Mouse (Mus musculus) liver, embryonic 11.5 days (tissue): ENCODE measurements around the gene Apol9a. TPM values are rescaled to one million over a fixed set of nuclear protein-coding genes. Genes with fewer than 3 reads are reported as not detected.
"Not testable (repeated sequence)": the region's sequence is repeated elsewhere in the genome, so short reads cannot be mapped to it uniquely, and the experiment has no call there.

Source experiments
- ATAC-seq: fragments of 200-750 bp; cut with Nextera tagmentation; replicated peaks from 2 replicates; pipeline ENCODE4 v1.8.0; 2017; ENCODE audit warnings: moderate number of reproducible peaks, mild to moderate bottlenecking, moderate TSS enrichment, moderate library complexity; ENCODE audit not compliant: low FRiP score
- DNase-seq: peaks from one replicate; pipeline ENCODE4 v3.0.0-alpha.2; 2017; ENCODE audit warnings: low spot score
- H3K27ac ChIP-seq: fragments of 300-500 bp; sonication (generic); 2 replicates; pipeline ENCODE4 v1.5.1; 2014; ENCODE audit warnings: mild to moderate bottlenecking, low read depth, low read length, control low read depth
- H3K27me3 ChIP-seq: fragments of 300-500 bp; sonication (generic); replicated peaks from 2 replicates; pipeline ENCODE4 v1.6.1; 2014; ENCODE audit warnings: low read length, mixed read lengths; ENCODE audit not compliant: control insufficient read depth, insufficient read depth
- H3K36me3 ChIP-seq: fragments of 300-500 bp; sonication (generic); 2 replicates; pipeline ENCODE4 v1.6.1; 2014; ENCODE audit warnings: mild to moderate bottlenecking, low read length, moderate library complexity, mixed read lengths; ENCODE audit not compliant: control insufficient read depth, insufficient read depth
- H3K4me1 ChIP-seq: fragments of 300-500 bp; sonication (generic); replicated peaks from 2 replicates; pipeline ENCODE4 v1.6.1; 2014; ENCODE audit warnings: low read length, mixed read lengths; ENCODE audit not compliant: control insufficient read depth, insufficient read depth
- H3K4me2 ChIP-seq: fragments of 300-500 bp; sonication (generic); 2 replicates; pipeline ENCODE4 v1.6.1; 2014; ENCODE audit warnings: mild to moderate bottlenecking, control low read depth, moderate library complexity
- H3K4me3 ChIP-seq: fragments of 300-500 bp; sonication (generic); 2 replicates; pipeline ENCODE4 v1.5.1; 2014; ENCODE audit warnings: low read depth, low read length, control low read depth
- H3K9ac ChIP-seq: fragments of 300-500 bp; sonication (generic); 2 replicates; pipeline ENCODE4 v1.6.1; 2014; ENCODE audit warnings: low read depth, low read length, control low read depth
- H3K9me3 ChIP-seq: fragments of 300-500 bp; sonication (generic); 2 replicates; pipeline ENCODE4 v1.6.1; 2016; ENCODE audit warnings: low read length, inconsistent platforms, mixed read lengths; ENCODE audit not compliant: control insufficient read depth
- WGBS: fragments of 180-500 bp; shearing (Covaris S2); extraction: QIAGEN DNeasy Blood & Tissue Kit; methylation state at CpG from one replicate; pipeline ENCODE4 v1.1.7; 2014; 5-methylcytosine and 5-hydroxymethylcytosine counted together
- polyA plus RNA-seq: library from polyadenylated mRNA; unstranded; fragments of >200 nt; fragmentation: Nextera tagmentation; extraction: Ambion mirVana; gene quantifications from 2 replicates; pipeline ENCODE4 v1.2.1, GENCODE M21; 2014

The Apol9a gene
- not detected in 2 replicates for polyA plus RNA-seq

DNA sequence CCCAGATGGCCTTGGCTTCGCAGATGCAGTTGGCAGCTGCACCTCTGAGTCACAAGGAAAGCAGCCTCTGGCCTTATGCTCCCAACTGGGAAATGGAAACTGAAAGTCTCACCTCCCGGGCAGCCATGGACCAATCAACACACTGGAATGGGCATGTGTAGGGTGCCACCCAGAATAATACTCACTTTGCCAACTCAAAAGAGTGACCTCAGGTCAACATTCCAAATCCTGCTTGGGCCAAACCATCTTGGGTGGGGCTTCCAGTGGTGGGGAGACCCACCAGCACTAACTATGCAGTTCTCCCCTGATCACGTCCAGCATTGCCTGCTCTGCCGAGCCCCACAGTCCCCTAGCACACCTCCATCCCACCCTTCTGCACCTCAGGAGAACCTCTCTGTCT is at the start of gene Apol9a:
TSS of gene Apol9a (minus strand) at position 101 of the 400 bp plus-strand sequence.
- not testable (repeated sequence) for H3K4me1 ChIP-seq, H3K4me3 ChIP-seq, H3K9me3 ChIP-seq, H3K4me2 ChIP-seq, DNase-seq, ATAC-seq, H3K9ac ChIP-seq, H3K27ac ChIP-seq, H3K36me3 ChIP-seq, H3K27me3 ChIP-seq
- WGBS, result 60% methylated on average over 1 of the region's 4 CpGs

DNA sequence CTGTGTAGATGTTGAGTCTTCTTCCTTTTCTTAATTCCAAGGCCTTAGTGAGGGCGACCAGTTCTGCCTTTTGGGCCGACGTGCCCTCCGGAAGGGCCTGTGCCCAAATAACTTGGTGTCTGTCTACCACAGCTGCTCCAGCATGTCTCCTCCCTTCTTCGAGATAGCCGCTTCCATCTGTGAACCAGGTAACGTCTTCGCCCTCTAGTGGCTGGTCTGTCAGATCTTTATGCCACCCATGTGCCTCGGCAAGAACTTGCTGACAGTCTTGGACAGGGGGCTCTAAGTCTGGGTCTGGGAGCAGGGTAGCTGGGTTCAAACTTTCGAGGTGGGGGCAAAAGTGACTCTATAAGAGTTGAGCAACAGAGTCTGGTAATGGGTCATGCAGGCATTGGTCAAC is 39.0 kb upstream of the Apol9a start:
- H3K4me3 ChIP-seq, H3K27ac ChIP-seq, ATAC-seq, H3K9ac ChIP-seq, H3K36me3 ChIP-seq, H3K9me3 ChIP-seq, H3K4me2 ChIP-seq, H3K4me1 ChIP-seq, DNase-seq, H3K27me3 ChIP-seq: not testable (repeated sequence)
- 41% methylated on average over 10 of the region's 10 CpGs for WGBS

- H3K27me3 ChIP-seq, H3K36me3 ChIP-seq, H3K9me3 ChIP-seq, H3K4me1 ChIP-seq, H3K9ac ChIP-seq, H3K4me3 ChIP-seq, ATAC-seq, H3K4me2 ChIP-seq, H3K27ac ChIP-seq, DNase-seq: not testable (repeated sequence)
- WGBS, result 74% methylated on average over 2 of the region's 2 CpGs
These were observed 36.5 kb upstream of the Apol9a start, which contains the start of gene Apol7b for GRCm38 (mm10) chr15:77447392-77447791. Apol7b (minus strand) TSS chr15:77447492.

- not testable (repeated sequence) for DNase-seq, ATAC-seq, H3K9ac ChIP-seq, H3K4me2 ChIP-seq, H3K9me3 ChIP-seq, H3K36me3 ChIP-seq, H3K27ac ChIP-seq, H3K4me1 ChIP-seq, H3K4me3 ChIP-seq, H3K27me3 ChIP-seq
- 100% methylated on average over 1 of the region's 1 CpGs for WGBS
These were observed 34.7 kb upstream of the Apol9a start for GRCm38 (mm10) chr15:77445668-77446067.

DNA sequence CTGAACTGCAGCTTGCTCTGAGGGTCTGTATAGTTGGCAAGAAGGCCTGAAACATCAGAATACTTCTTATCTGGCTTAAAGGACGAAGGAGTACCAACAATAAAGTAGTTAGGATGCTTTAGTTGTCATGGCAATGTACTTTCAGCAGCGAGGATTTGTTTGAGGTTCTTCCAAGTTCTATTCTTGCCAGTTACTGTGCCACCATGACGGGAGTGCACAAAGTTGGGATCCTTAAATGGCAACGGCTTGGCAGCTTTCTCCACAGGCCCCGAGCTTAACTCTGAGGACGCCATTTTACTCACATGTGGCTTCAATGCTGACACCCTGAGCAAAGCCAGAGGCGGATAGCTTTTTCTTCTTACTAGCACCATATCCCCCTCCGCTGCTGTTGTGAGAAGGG is 33.8 kb upstream of the Apol9a start:
- not testable (repeated sequence) for H3K4me2 ChIP-seq, DNase-seq, ATAC-seq, H3K36me3 ChIP-seq, H3K27ac ChIP-seq, H3K4me1 ChIP-seq, H3K4me3 ChIP-seq, H3K9ac ChIP-seq, H3K27me3 ChIP-seq, H3K9me3 ChIP-seq
- 83% methylated on average over 8 of the region's 8 CpGs for WGBS

GRCm38 (mm10) chr15:77428690-77429448 is 17.9 kb upstream of the Apol9a start:
- not testable (repeated sequence) for ATAC-seq, H3K4me2 ChIP-seq, H3K9me3 ChIP-seq, H3K36me3 ChIP-seq, H3K4me3 ChIP-seq, H3K27me3 ChIP-seq, H3K9ac ChIP-seq, H3K27ac ChIP-seq, DNase-seq, H3K4me1 ChIP-seq
- WGBS, result 75% methylated on average over 6 of the region's 10 CpGs

- H3K27ac ChIP-seq, H3K9ac ChIP-seq, DNase-seq, H3K4me3 ChIP-seq, H3K4me2 ChIP-seq, ATAC-seq, H3K27me3 ChIP-seq, H3K36me3 ChIP-seq, H3K9me3 ChIP-seq, H3K4me1 ChIP-seq: not testable (repeated sequence)
- 64% methylated on average over 3 of the region's 7 CpGs for WGBS
These were observed 12.0 kb upstream of the Apol9a start for GRCm38 (mm10) chr15:77422925-77423324.

GRCm38 (mm10) chr15:77419657-77420056 is 8.7 kb upstream of the Apol9a start:
- not testable (repeated sequence) for DNase-seq, H3K9ac ChIP-seq, H3K36me3 ChIP-seq, H3K4me1 ChIP-seq, H3K9me3 ChIP-seq, H3K4me2 ChIP-seq, H3K4me3 ChIP-seq, H3K27ac ChIP-seq, H3K27me3 ChIP-seq, ATAC-seq
- no CpG with 5 or more reads among the region's 3 CpGs for WGBS

DNA sequence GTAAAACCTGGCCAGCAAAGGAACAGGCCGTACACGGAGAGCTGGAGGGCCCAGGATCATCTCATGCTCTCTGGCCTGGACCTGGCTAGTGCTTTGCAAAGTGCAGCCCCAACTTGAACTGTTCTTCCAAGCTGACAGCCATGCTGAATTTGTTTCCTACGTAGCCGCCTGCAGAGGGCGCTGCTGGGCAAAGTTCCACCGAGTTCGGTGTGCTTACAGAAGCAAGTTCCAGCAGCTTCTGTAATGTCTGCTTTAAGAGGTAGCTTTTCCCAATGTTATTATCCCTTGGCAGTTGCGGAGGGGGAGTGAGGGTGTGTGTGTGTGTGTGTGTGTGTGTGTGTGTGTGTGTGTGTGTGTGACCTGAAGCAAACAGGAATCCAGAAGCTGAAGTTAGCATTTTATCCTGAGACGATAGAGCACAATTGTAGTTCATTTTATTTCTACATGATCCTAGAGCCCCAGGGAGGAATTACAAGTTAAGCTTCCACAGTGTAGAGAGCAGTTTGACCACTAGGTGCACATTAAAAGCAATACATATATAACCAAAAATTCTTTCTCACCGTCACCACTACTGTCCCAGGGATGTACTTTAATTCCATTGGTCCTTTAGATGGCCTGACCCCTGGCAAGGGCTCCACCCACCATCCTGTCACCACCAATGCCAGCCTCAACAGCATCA is 5.9 kb upstream of the Apol9a start:
- not testable (repeated sequence) for H3K4me2 ChIP-seq, H3K4me3 ChIP-seq, H3K9me3 ChIP-seq, ATAC-seq, H3K27me3 ChIP-seq, DNase-seq, H3K27ac ChIP-seq, H3K36me3 ChIP-seq, H3K4me1 ChIP-seq, H3K9ac ChIP-seq
- WGBS, result 29% methylated on average over 2 of the region's 10 CpGs
